Mouse (Mus musculus): ENCODE data around the gene Faim. TPM values are rescaled to one million over a fixed set of nuclear protein-coding genes. Genes with fewer than 3 reads are reported as not detected.

The Faim gene
- polyA plus RNA-seq, 1 experiment from 2014 or later, result 68.7 TPM

- Histone ChIP-seq H3K36me3 (replicated peaks; ENCODE audit: control insufficient read depth, insufficient read depth, low read depth, low read length) (no peaks in the 10 kb centered on the region; the same call in 1 of the 2 replicates), H3K27me3 (ENCODE audit: control insufficient read depth, insufficient read depth, low read length) (no peaks in the 10 kb centered on the region), H3K27ac (replicated peaks; ENCODE audit: low read depth, low read length) (no peak overlapping the region), H3K4me3 (ENCODE audit: low read depth, low read length) (no peak overlapping the region), H3K9me3 (replicated peaks; ENCODE audit: control insufficient read depth, low read length) (no peaks in the 10 kb centered on the region), H3K9ac (replicated peaks; ENCODE audit: low read length) (no peak overlapping the region), H3K4me1 (ENCODE audit: control insufficient read depth, insufficient read depth, low read length) (no peaks in the 10 kb centered on the region), H3K4me2 (ENCODE audit: low read depth, low read length) (no peak overlapping the region)
- ATAC-seq (replicated peaks; ENCODE audit: insufficient number of reproducible peaks, low FRiP score, low TSS enrichment, low read depth), result no peak
- 81% methylated on average over 9 of the region's 9 CpGs for WGBS
- DNase-seq (ENCODE audit: low spot score), result no peak
These were observed 55.8 kb downstream of the Faim start for GRCm38 (mm10) chr9:99041994-99042393.

- DNase-seq (ENCODE audit: low spot score), result no peak
- no peak overlapping the region for H3K4me3 ChIP-seq (ENCODE audit: low read depth, low read length)
- no peak for ATAC-seq (replicated peaks; ENCODE audit: insufficient number of reproducible peaks, low FRiP score, low TSS enrichment, low read depth)
- no peaks in the 10 kb centered on the region for H3K27me3 ChIP-seq (ENCODE audit: control insufficient read depth, insufficient read depth, low read length)
- no peak overlapping the region for H3K4me2 ChIP-seq (ENCODE audit: low read depth, low read length)
- H3K27ac ChIP-seq (replicated peaks; ENCODE audit: low read depth, low read length), result no peak overlapping the region
- WGBS, result 91% methylated on average over 4 of the region's 4 CpGs
- H3K9ac ChIP-seq (replicated peaks; ENCODE audit: low read length), result no peak overlapping the region
- no peaks in the 10 kb centered on the region for H3K9me3 ChIP-seq (replicated peaks; ENCODE audit: control insufficient read depth, low read length)
- no peaks in the 10 kb centered on the region for H3K4me1 ChIP-seq (ENCODE audit: control insufficient read depth, insufficient read depth, low read length)
- H3K36me3 ChIP-seq (replicated peaks; ENCODE audit: control insufficient read depth, insufficient read depth, low read depth, low read length), result no peaks in the 10 kb centered on the region; the same call in 1 of the 2 replicates
These were observed 56.5 kb downstream of the Faim start for GRCm38 (mm10) chr9:99042641-99043040.

- ATAC-seq (replicated peaks; ENCODE audit: insufficient number of reproducible peaks, low FRiP score, low TSS enrichment, low read depth), result no peak
- WGBS, result 88% methylated on average over 8 of the region's 8 CpGs
These were observed 58.6 kb downstream of the Faim start for GRCm38 (mm10) chr9:99044761-99045160.

GRCm38 (mm10) chr9:99048724-99049250 lies 62.6 kb downstream of the Faim start:
- Histone ChIP-seq H3K4me3 (ENCODE audit: low read depth, low read length) (no peak overlapping the region), H3K9ac (replicated peaks; ENCODE audit: low read length) (no peak overlapping the region), H3K27me3 (ENCODE audit: control insufficient read depth, insufficient read depth, low read length) (no peaks in the 10 kb centered on the region), H3K4me2 (ENCODE audit: low read depth, low read length) (no peak overlapping the region), H3K36me3 (replicated peaks; ENCODE audit: control insufficient read depth, insufficient read depth, low read depth, low read length) (no peaks in the 10 kb centered on the region), H3K9me3 (replicated peaks; ENCODE audit: control insufficient read depth, low read length) (no peaks in the 10 kb centered on the region), H3K27ac (replicated peaks; ENCODE audit: low read depth, low read length) (no peak overlapping the region), H3K4me1 (ENCODE audit: control insufficient read depth, insufficient read depth, low read length) (no peaks in the 10 kb centered on the region)
- WGBS, result 81% methylated on average over 1 of the region's 1 CpGs
- DNase-seq (ENCODE audit: low spot score), result no peak
- no peak for ATAC-seq (replicated peaks; ENCODE audit: insufficient number of reproducible peaks, low FRiP score, low TSS enrichment, low read depth)

More at GRCm38 (mm10) chr9:99044761-99045160, 58.6 kb downstream of the Faim start:
- H3K27ac ChIP-seq (replicated peaks; ENCODE audit: low read depth, low read length), result no peak overlapping the region
- no peaks in the 10 kb centered on the region for H3K4me1 ChIP-seq (ENCODE audit: control insufficient read depth, insufficient read depth, low read length)
- no peaks in the 10 kb centered on the region for H3K9me3 ChIP-seq (replicated peaks; ENCODE audit: control insufficient read depth, low read length)
- H3K4me2 ChIP-seq (ENCODE audit: low read depth, low read length), result no peak overlapping the region
- DNase-seq (ENCODE audit: low spot score), result no peak
- no peaks in the 10 kb centered on the region for H3K27me3 ChIP-seq (ENCODE audit: control insufficient read depth, insufficient read depth, low read length)
- no peak overlapping the region for H3K9ac ChIP-seq (replicated peaks; ENCODE audit: low read length)
- H3K4me3 ChIP-seq (ENCODE audit: low read depth, low read length), result no peak overlapping the region
- H3K36me3 ChIP-seq (replicated peaks; ENCODE audit: control insufficient read depth, insufficient read depth, low read depth, low read length), result no peaks in the 10 kb centered on the region; the same call in 1 of the 2 replicates

GRCm38 (mm10) chr9:99049760-99050159 lies 63.6 kb downstream of the Faim start:
- no peak for ATAC-seq (replicated peaks; ENCODE audit: insufficient number of reproducible peaks, low FRiP score, low TSS enrichment, low read depth)
- no peak for DNase-seq (ENCODE audit: low spot score)
- H3K9ac ChIP-seq (replicated peaks; ENCODE audit: low read length), result no peak overlapping the region
- no peak overlapping the region for H3K27ac ChIP-seq (replicated peaks; ENCODE audit: low read depth, low read length)
- no peaks in the 10 kb centered on the region for H3K27me3 ChIP-seq (ENCODE audit: control insufficient read depth, insufficient read depth, low read length)
- no peak overlapping the region for H3K4me3 ChIP-seq (ENCODE audit: low read depth, low read length)
- no peak overlapping the region for H3K4me2 ChIP-seq (ENCODE audit: low read depth, low read length)
- 66% methylated on average over 6 of the region's 6 CpGs for WGBS
- no peaks in the 10 kb centered on the region for H3K9me3 ChIP-seq (replicated peaks; ENCODE audit: control insufficient read depth, low read length)
- H3K4me1 ChIP-seq (ENCODE audit: control insufficient read depth, insufficient read depth, low read length), result no peaks in the 10 kb centered on the region
- H3K36me3 ChIP-seq (replicated peaks; ENCODE audit: control insufficient read depth, insufficient read depth, low read depth, low read length), result no peaks in the 10 kb centered on the region

Other genes with a start within 250 kb of the Faim start
- gene Prr23a1, start 143.9 kb upstream of the Faim start, polyA plus RNA-seq (2014; fragmentation: Nextera tagmentation; extraction: Ambion mirVana), result not detected in 2 replicates
- gene Prr23a2, start 129.9 kb upstream of the Faim start, polyA plus RNA-seq (2014; fragmentation: Nextera tagmentation; extraction: Ambion mirVana), result not detected in 2 replicates
- gene Prr23a3, start 121.6 kb upstream of the Faim start, polyA plus RNA-seq (2014; fragmentation: Nextera tagmentation; extraction: Ambion mirVana), result not detected in 2 replicates
- gene 7420426K07Rik, start 83.3 kb upstream of the Faim start, polyA plus RNA-seq (2014; fragmentation: Nextera tagmentation; extraction: Ambion mirVana), result not detected in 2 replicates
- gene Foxl2, start 31.1 kb upstream of the Faim start, polyA plus RNA-seq (2014; fragmentation: Nextera tagmentation; extraction: Ambion mirVana), result 4.4 and 4.9 TPM in 2 replicates
- not detected in 2 replicates for gene Gm1123, start 49.3 kb downstream of the Faim start, polyA plus RNA-seq (2014; fragmentation: Nextera tagmentation; extraction: Ambion mirVana)
- gene Pik3cb, start 154.2 kb downstream of the Faim start, polyA plus RNA-seq (2014; fragmentation: Nextera tagmentation; extraction: Ambion mirVana), result 0.90 and 1.2 TPM in 2 replicates

Data from embryonic facial prominence, embryonic 11.5 days (tissue).